8 mouse cellular contexts compared by ENCODE assay signal in the genomic region with DNA sequence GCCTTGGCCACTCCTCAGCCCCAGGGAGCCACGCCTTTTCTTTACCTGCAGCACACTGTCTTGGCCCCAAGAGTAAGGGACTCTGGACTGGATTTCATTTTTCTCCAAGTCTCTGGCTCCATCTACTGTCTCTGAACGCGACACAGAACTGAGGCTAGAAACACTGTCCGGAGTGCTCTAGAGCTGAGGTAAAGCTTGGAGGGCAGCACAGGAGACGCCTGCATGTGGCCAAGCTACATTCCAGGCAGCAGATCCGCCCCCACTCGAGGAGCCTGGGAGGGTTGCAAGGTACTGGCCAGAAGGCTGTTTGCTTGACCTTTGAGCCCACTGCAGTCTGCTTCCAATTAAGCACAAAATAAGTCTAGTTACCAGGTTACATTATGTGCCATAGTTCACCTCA.
DNase-seq lines count a peak whose midpoint lies in the region; ATAC-seq and TF ChIP-seq lines count a peak whose summit lies in the region.
"Had no signal": no experiment of that assay in that cellular context is flagged by ENCODE, and none has a peak within 500 bp of the region (broad histone marks: within the 10 kb centered on the region; RNA-seq: fewer than 3 reads in every experiment).

No protein-coding gene starts in this region.

- WGBS in midbrain, embryonic 14.5 days = 67% methylated on average over 7 of the region's 7 CpGs
- 62% methylated on average over 7 of the region's 7 CpGs for WGBS in midbrain, embryonic 15.5 days
- 25% methylated on average over 7 of the region's 7 CpGs for WGBS in embryonic facial prominence, embryonic 10.5 days
- 26% methylated on average over 7 of the region's 7 CpGs for WGBS in kidney, postnatal 0 days
- 47% methylated on average over 7 of the region's 7 CpGs for WGBS in hindbrain, embryonic 11.5 days

- peak; percentile 72 for TF ChIP-seq CTCF in kidney, postnatal 0 days (IDR thresholded peaks at IDR 0.05; ENCODE audit: low read depth)

- ATAC-seq in midbrain, embryonic 14.5 days (ENCODE audit: low FRiP score, low TSS enrichment) = no peak
- ATAC-seq in midbrain, embryonic 15.5 days (replicated peaks) = no peak
- peak; percentile 93 for ATAC-seq in kidney, postnatal 0 days (replicated peaks; ENCODE audit: low FRiP score, low read depth)
- no peak for ATAC-seq in hindbrain, embryonic 11.5 days (ENCODE audit: low FRiP score)

- H3K4me1 ChIP-seq in midbrain, embryonic 14.5 days (ENCODE audit: control insufficient read depth, insufficient read depth, low read length) = no peaks in the 10 kb centered on the region
- no peaks in the 10 kb centered on the region for H3K4me1 ChIP-seq in midbrain, embryonic 15.5 days
- peaks cover 50% of the 10 kb centered on the region for H3K4me1 ChIP-seq in embryonic facial prominence, embryonic 10.5 days
- H3K4me1 ChIP-seq in kidney, postnatal 0 days (replicated peaks; ENCODE audit: insufficient read depth, low read length) = peaks cover 6% of the 10 kb centered on the region; the same call in 1 of the 2 replicates
- no peaks in the 10 kb centered on the region for H3K4me1 ChIP-seq in hindbrain, embryonic 11.5 days (replicated peaks; ENCODE audit: control insufficient read depth, insufficient read depth, low read length)

- no peaks in the 10 kb centered on the region for H3K36me3 ChIP-seq in midbrain, embryonic 14.5 days (ENCODE audit: control insufficient read depth, insufficient read depth, low read length)
- H3K36me3 ChIP-seq in midbrain, embryonic 15.5 days (replicated peaks) = no peaks in the 10 kb centered on the region
- H3K36me3 ChIP-seq in embryonic facial prominence, embryonic 10.5 days (replicated peaks) = no peaks in the 10 kb centered on the region
- no peaks in the 10 kb centered on the region for H3K36me3 ChIP-seq in kidney, postnatal 0 days (ENCODE audit: insufficient read depth, low read length)
- no peaks in the 10 kb centered on the region for H3K36me3 ChIP-seq in hindbrain, embryonic 11.5 days (ENCODE audit: control insufficient read depth, insufficient read depth, low read length)

- DNase-seq in midbrain, embryonic 14.5 days = peak; percentile 33
- peak; percentile 85 for DNase-seq in embryonic facial prominence, embryonic 10.5 days (ENCODE audit: low spot score)
- peak; percentile 77 for DNase-seq in kidney, postnatal 0 days (ENCODE audit: low spot score)
- peak; percentile 50 for DNase-seq in mesoderm, embryonic 11.5 days (ENCODE audit: low read depth, low spot score)
- DNase-seq in frontal cortex, postnatal 25 days (ENCODE audit: low spot score in 2 of 2) = no peak
- no peak for DNase-seq in hindbrain, embryonic 11.5 days (ENCODE audit: low spot score)

- H3K4me2 ChIP-seq in midbrain, embryonic 14.5 days (ENCODE audit: low read length) = no peak overlapping the region
- H3K4me2 ChIP-seq in midbrain, embryonic 15.5 days = no peak overlapping the region
- no peak overlapping the region for H3K4me2 ChIP-seq in kidney, postnatal 0 days (ENCODE audit: low read length)
- no peak overlapping the region for H3K4me2 ChIP-seq in hindbrain, embryonic 11.5 days (replicated peaks; ENCODE audit: low read depth, low read length)

- no peak overlapping the region for H3K9ac ChIP-seq in midbrain, embryonic 14.5 days (replicated peaks; ENCODE audit: low read length)
- H3K9ac ChIP-seq in midbrain, embryonic 15.5 days = no peak overlapping the region
- no peak overlapping the region for H3K9ac ChIP-seq in kidney, postnatal 0 days (ENCODE audit: low read depth, low read length)
- no peak overlapping the region for H3K9ac ChIP-seq in hindbrain, embryonic 11.5 days (ENCODE audit: low read depth, low read length)

- no peak overlapping the region for H3K4me3 ChIP-seq in midbrain, embryonic 14.5 days (replicated peaks; ENCODE audit: low read depth, low read length)
- no peak overlapping the region for H3K4me3 ChIP-seq in midbrain, embryonic 15.5 days
- no peak overlapping the region for H3K4me3 ChIP-seq in embryonic facial prominence, embryonic 10.5 days
- no peak overlapping the region for H3K4me3 ChIP-seq in kidney, postnatal 0 days (replicated peaks; ENCODE audit: low read depth, low read length)
- H3K4me3 ChIP-seq in hindbrain, embryonic 11.5 days (ENCODE audit: low read depth, low read length) = no peak overlapping the region
- H3K4me3 ChIP-seq: megakaryocyte, embryonic 14.5 days had no signal

- H3K9me3 ChIP-seq in midbrain, embryonic 14.5 days (ENCODE audit: control insufficient read depth, low read length) = no peaks in the 10 kb centered on the region
- H3K9me3 ChIP-seq in midbrain, embryonic 15.5 days = no peaks in the 10 kb centered on the region
- no peaks in the 10 kb centered on the region for H3K9me3 ChIP-seq in embryonic facial prominence, embryonic 10.5 days
- no peaks in the 10 kb centered on the region for H3K9me3 ChIP-seq in kidney, postnatal 0 days (replicated peaks; ENCODE audit: low read length)
- H3K9me3 ChIP-seq in hindbrain, embryonic 11.5 days (ENCODE audit: control insufficient read depth, low read length) = no peaks in the 10 kb centered on the region
- H3K9me3 ChIP-seq: megakaryocyte, embryonic 14.5 days had no signal

- no peak overlapping the region for H3K27ac ChIP-seq in midbrain, embryonic 14.5 days (replicated peaks; ENCODE audit: low read depth, low read length)
- no peak overlapping the region for H3K27ac ChIP-seq in midbrain, embryonic 15.5 days
- H3K27ac ChIP-seq in embryonic facial prominence, embryonic 10.5 days (replicated peaks) = peak overlapping the region; percentile 27
- no peak overlapping the region; the same call in 1 of the 2 replicates for H3K27ac ChIP-seq in kidney, postnatal 0 days
- H3K27ac ChIP-seq in hindbrain, embryonic 11.5 days (ENCODE audit: low read depth, low read length) = no peak overlapping the region

- no peaks in the 10 kb centered on the region for H3K27me3 ChIP-seq in midbrain, embryonic 14.5 days (ENCODE audit: control insufficient read depth, insufficient read depth, low read length)
- H3K27me3 ChIP-seq in midbrain, embryonic 15.5 days (replicated peaks) = no peaks in the 10 kb centered on the region
- H3K27me3 ChIP-seq in embryonic facial prominence, embryonic 10.5 days (replicated peaks; ENCODE audit: low read depth, poor library complexity, severe bottlenecking) = 0 out of 2 replicates have a peak, but pooled peaks cover 16% of the 10 kb centered on the region
- no peaks in the 10 kb centered on the region for H3K27me3 ChIP-seq in kidney, postnatal 0 days (ENCODE audit: insufficient read depth, low read length)
- no peaks in the 10 kb centered on the region for H3K27me3 ChIP-seq in hindbrain, embryonic 11.5 days (ENCODE audit: control insufficient read depth, insufficient read depth, low read length)
- H3K27me3 ChIP-seq: megakaryocyte, embryonic 14.5 days had no signal

Comparison
In these comparisons a context has a peak if more than half of its experiments do, and no peak if none do; other contexts are left out.
1. DNase-seq: peak in midbrain, embryonic 14.5 days (single experiment), embryonic facial prominence, embryonic 10.5 days (single experiment), kidney, postnatal 0 days (single experiment) and mesoderm, embryonic 11.5 days (single experiment); none in frontal cortex, postnatal 25 days (0 of 2) and hindbrain, embryonic 11.5 days (single experiment).